Mouse (Mus musculus) inflammation-experienced regulatory T-cells, adult 6 months (primary cell): Measurements from ENCODE around the gene Dpy19l3. TPM values are rescaled to one million over a fixed set of nuclear protein-coding genes. Genes with fewer than 3 reads are reported as not detected.
A peak's percentile ranks its signal among the peaks of the same experiment; 100 is the strongest.

ENCODE experiments used
- ATAC-seq: one replicate; pipeline ENCODE4 v1.8.0; 2017
- polyA plus RNA-seq, 3 experiments: library from polyadenylated mRNA; unstranded; fragments of 100-300 nt; shearing (Covaris generic); gene quantifications; one replicate each; pipeline ENCODE4 v1.2.1; 2017

The Dpy19l3 gene
- 10 to 100 TPM; 32.9 to 50.5 (median 38.3) TPM for polyA plus RNA-seq

DNA sequence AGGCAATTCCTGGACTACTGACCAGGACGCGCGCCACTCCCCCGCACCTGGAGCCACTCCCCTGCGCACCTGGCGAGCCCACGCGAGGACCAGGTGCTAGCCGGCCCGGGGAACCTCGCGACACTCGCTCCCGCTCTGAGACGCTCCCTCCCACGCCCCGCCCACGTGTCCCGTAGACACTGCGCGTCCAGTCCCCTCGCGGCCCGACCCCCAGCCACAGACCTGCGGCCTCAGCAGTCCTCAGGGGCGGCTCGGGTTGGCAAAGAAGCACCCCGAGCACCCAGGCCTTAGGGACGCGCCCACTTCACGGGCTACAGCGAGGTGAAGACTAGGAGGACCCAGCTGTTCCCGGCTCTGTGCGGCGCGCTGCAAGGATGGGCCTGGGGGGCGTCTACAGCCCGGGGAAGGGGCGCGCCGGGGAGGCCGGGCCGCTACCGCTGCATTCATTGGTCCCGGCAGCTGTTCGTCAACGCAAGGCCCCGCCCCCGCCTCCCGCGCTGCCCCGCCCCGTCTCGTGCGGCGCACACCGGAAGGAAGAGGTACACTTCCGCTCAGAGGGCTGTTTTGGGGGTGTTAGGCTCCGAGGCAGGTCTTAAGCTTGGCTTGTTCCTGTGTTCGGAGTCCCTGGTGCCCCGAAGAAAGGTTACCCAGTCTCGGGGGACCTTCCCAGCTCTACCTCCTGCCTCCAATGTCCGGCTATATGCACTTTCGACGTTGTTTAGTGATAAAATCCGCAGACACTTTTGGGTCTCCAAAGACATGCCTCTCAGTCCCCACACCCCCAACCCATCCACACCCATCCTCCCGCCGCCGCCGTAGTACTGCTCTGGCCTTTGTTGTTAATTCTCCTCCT lies at the start of gene Dpy19l3:
Gene Dpy19l3, minus strand, starts transcription at position 422 of the 853 bp plus-strand sequence.
- peak; percentile 91 for ATAC-seq

DNA sequence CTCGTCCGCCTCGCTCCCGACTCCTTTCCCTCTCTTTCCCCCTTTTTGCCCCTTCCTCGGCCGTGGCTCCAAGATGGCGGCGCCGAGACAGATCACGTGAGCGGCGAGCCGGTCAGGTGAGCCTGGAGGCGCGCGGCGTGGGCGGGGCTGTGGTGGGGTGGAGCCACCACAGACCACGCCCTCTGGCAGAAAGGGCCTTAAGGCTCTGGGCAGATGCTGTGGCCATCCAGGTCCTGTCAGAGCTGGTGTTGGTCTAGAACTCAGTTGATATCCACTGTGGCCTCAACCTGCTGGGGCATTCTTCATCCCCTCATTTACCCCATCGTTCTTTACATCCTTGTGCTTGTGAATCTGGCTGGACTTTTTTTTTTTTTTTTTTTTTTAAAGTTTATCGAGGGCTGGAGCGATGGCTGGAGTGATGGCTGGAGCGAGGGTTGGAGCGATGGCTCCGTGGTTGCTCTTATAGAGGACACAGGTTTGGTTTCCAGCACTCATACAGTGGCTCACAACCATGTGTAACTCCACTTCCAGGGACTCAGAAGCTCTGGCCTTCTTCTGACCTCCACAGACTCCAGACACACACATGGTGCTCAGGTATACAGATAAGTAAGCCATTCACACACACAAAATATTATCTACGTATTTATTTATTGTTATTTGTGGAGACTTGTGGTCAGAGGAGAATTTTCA lies 48.8 kb upstream of the Dpy19l3 start, which contains the start of gene Zfp507:
Gene Zfp507, minus strand, starts transcription at position 98 of the 690 bp plus-strand sequence.
- peak; percentile 86 for ATAC-seq

DNA sequence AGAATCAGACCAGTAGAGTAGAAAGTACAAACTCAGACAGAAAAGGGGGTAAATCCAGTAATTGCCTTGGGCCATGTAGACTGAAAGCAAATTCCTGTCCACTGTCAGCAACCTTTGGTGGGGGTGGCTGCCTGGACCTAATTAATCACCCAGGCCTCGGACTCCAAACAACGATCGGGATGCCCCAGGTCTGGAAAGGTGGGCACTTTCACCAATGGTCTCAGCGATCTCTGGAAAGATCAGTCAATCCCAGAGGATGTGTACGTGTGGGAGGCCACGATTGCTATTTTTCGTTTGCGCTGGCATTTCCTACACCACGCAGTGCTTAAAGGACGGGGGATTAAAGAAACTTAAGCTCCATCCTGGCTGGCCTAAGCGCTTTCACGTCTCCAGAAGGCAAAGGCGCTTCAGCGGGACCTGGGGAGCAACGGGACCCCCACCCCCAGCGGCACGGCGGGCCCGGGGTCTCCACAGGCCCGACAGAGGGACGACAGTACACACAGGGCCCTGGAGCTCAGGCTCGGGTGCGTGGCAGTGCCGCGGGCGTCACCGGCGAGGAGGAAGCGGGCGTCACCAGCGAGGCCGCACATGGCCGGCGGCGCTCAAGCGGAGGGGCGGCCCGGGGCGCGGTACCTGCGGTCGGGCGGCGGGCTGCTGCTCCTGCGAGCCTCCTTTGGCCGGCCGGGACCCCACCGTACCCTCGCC lies 48.1 kb upstream of the Dpy19l3 start:
- ATAC-seq: peak; percentile 81

DNA sequence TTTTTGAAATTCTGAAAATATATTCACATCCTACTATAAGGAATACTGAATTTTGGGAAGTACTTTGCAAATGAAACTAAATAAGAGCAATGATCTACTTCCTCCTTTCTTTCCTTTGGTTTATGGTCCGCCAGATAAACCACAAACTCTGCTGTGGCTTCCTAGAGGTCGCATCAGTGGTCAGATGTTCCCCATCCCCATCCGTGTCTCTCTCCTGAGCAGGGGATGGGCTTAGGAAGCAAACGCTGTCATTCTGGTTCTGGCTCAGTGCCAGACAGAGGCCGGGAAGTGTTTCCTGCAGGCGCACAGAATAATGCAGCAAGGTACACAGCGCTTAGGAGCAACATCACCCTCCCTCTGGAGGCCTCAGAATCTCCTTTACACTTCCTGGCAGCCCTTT lies 41.9 kb upstream of the Dpy19l3 start:
- ATAC-seq: no peak

DNA sequence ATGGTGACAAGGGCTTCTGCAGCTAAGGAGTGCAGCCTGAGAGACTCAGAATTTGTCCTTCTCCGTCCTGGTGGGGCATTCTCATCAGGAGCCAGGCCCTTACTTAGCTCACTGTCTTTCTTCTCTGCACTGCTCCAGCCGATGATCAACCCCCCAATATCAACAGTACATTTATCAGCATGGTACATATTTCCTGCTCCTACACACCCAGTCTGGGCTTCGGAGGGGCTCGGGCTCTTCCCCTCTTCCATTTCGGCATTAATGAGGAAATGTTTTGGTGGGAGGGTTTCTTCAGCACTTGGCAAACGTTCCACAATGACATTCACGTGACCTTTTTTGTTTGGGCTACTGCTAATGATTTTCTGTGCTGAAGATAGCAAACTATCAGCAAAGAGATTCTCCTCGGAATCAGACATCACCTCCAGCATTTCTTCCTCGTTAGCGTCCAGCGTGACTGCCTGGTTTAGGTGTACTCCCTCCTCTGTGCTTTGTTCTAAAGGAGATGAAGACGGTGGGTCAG lies 40.0 kb upstream of the Dpy19l3 start:
- ATAC-seq: no peak

DNA sequence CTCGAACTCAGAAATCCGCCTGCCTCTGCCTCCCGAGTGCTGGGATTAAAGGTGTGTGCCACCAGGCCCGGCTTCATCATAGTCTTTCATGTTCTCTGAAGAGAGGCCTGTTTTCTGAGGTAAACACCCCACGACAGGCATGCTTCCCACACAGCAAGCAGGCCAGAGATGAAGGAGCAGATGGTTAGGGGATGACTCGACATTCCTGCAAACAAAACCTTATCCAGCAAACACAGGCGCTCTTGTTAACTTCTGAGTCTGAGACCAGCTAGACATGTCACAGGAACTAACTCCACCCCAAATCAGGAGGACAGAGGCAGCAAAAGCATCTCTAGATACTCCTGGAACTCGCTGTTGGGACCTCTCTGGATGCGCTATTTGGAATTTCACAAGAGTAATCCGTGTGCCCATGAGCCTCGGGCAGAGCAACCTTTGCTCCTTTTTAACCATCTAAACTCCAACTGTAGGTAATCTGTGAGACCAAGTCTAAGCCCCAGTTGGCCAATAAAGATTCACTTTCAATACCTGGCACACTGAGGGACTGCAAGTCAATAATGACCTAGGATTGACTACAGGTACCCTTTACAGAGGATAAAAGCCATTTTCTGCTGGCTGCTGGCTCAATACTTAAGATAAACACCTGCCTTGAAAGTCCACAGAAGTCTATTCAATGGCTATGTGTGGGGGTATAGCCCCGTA lies 38.0 kb upstream of the Dpy19l3 start:
- no peak for ATAC-seq

DNA sequence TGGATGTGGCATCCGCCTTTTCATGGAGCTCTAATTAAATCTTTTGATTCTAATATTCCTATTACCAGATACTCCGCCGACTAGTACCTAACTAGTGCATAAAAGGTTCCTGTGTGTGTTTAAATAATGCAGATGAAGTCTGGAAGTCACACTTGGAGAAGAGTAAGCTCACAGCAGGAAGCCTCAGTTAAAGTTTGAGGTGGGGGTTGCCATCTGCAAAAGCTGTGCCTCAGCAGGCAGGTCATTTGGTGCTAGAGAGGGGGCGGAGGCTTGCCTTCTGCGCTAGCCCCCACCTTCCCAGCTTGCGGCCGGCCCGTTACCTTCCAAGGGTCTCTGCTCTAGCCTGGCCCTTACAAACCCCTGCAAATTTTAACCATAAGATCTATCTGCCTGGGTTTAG lies 36.7 kb upstream of the Dpy19l3 start:
- ATAC-seq: no peak

DNA sequence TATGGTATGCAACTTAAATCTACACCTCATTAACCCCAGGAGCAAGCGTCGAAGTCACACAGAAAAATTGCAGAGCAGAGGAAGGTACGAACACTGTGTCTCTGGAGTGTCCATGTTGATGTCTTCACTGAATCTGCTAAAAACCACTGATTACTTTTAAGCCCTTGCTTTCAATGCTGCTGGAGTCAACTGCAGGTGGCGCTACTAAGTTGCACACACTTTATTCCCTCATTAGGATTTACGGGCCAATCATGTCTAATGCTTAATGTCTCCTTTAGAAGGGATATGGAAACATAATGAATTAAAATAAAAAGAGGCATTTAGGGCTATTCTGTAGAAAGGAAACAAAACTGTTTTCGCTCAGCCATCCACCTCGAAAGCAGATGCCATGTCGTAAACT lies 35.9 kb upstream of the Dpy19l3 start:
- no peak for ATAC-seq

DNA sequence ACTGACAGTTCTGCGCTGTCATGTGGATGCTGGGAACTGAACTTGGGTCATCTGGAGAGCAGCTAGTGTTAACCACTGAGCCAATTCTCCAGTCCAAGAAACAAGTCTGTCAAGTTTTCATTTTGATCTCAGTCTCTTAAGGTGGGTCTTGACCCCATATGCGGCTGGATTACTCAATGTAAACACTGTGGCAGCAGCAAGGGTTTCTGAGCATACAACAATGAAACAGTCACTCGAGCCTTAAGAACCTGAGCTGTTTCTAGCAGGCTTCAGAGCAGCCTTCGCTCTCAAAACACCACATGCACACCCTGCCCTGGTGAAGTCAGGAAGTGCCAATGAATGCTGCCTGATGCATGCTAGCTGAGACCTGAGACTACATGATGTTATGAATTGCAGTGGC lies 31.3 kb upstream of the Dpy19l3 start:
- no peak for ATAC-seq

DNA sequence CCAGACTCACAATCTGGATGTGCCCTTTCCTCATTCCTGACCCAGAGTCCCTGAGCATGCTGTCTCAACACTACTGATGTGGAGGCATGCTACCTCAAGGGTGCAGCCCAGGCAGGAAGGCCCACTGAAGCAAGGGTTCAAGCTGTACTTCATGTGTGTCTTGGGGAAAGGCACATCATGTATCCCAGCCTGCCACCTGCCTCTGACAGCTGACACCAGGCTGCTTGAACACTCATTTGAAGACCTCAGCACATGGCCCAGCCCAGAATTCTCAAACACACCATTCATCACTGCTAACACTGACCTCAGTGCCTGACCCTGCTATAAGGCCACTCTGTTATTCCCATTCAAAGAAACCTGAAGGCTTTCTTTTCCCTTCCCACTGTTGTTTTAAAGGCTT lies 28.0 kb upstream of the Dpy19l3 start:
- ATAC-seq: no peak

DNA sequence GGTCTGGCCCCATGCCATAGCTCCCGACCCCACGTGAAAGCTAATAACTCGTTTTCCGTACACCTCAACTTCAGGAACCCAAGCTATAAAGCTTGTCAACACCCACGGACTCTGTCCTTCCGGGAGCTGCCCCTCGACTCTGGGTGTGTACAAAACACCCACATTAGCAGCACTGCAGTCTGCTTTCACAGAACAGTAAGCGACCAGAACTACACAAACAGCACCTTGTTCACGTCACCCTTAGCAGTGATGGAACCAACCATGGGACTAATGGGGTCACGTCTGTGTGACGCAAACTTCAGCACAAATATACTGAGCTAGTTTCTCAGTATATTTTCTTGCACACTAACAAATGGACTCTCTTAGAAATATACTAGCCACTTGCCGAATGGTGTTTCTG lies 19.9 kb upstream of the Dpy19l3 start:
- peak; percentile 53 for ATAC-seq

DNA sequence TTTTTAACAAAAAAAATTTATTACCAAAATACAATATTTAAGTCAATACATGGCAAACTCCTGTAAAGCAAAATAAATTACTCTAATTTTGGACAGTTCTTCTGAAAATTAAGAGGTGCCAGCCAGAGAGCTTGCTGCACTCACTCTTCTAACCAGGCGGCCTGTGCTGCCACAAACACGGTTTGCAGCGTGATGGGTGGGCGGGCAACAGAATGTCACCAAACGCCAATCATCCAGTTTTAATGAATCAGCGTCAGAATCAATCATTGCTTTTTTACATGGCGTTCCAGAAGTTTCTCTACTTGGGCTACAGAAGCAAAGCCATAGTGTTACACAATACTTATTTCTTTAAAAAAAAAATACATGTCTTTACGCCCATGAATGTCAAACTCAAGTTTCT lies 18.1 kb upstream of the Dpy19l3 start:
- ATAC-seq: no peak

DNA sequence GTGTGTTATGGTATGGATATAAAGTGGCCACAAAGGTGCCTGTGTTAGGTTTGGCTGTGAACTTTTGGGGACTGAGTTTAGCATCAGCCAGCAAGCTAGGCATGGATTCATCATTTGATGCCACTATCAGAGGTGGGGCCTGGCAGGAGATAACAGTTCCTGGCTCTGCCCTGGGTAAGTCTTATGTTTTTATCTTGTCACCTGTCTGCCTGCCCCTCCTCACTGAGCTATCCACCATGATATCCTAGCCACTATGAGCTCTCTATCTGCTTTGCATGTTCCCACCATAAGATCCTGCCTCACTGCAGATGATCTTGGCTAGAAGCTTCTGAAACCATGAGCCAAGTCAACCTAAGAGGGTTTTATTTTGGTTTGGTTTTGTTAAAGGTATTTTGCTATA lies 16.9 kb upstream of the Dpy19l3 start:
- ATAC-seq: no peak

DNA sequence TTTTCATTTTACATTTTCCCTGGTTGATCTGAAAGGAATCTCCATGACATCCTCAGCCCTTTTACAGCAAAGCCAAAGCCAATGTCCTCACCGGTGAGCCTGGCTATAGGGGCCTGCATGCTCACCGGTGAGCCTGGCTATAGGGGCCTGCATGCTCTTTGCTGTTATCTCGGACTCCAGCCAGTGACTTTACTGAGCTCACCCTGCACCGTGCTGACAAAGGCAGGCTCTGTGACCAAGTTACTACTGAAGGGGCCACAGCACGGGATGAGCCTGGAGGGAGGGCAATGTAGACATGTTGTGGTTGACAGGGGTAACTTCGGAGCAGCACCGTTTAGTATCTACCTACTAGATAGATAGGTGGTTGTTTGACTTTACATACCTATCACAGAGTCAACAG lies 15.9 kb upstream of the Dpy19l3 start:
- ATAC-seq: no peak

DNA sequence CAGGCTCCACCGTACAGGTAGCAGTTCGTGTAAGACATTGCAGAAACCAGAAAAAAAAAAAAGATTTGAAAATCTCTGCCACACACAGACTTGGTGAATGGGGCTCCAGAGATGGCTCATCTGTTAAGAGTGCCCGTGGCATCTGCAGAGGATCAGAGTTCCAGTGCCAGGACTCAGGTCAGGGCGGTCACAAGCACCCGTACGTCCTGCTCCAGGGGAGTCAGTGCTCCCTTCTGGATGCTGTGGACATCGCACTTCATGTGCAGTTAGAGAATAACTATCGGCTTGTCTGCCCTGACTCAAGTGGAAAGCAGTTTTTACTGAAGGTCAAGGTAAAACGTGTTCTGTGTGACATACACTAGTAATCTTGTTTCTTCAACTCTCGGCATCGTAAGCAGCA lies 10.2 kb upstream of the Dpy19l3 start:
- no peak for ATAC-seq

DNA sequence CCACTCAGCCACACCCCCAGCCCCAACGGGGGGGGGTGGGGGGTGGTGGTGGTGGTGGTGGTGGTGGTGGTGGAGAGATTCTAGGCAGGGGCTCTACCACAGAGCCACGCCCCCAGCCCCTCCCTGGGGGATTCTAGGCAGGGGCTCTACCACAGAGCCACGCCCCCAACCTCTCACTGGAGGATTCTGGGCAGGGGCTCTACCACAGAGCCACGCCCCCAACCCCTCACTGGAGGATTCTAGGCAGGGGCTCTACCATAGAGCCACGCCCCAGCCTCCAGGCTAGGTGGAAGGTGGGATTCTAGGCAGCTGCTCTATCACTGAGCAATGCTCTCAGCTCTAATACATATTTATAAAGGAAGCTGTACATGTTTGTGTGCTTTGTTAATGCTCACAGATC lies 7.5 kb upstream of the Dpy19l3 start:
- no peak for ATAC-seq

DNA sequence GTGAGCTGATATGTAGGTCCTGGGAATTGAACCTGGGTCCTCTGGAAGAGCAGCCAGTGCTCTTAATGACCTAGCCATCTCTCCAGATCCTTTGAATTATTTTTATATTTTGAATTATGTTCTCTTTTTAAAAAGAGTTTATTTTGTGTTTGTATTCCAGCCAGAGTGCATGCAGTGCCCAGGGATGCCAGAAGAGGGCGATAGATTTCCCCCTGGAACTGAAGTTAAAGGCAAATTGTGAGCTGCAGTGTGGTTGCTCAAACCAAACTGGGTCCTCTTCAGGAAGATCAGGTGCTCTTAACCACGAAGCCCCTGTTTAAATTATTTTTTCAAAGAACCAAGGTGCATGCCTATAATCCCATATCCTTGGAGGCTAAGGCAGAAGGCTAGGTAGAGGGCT lies 5.3 kb upstream of the Dpy19l3 start:
- ATAC-seq: no peak

DNA sequence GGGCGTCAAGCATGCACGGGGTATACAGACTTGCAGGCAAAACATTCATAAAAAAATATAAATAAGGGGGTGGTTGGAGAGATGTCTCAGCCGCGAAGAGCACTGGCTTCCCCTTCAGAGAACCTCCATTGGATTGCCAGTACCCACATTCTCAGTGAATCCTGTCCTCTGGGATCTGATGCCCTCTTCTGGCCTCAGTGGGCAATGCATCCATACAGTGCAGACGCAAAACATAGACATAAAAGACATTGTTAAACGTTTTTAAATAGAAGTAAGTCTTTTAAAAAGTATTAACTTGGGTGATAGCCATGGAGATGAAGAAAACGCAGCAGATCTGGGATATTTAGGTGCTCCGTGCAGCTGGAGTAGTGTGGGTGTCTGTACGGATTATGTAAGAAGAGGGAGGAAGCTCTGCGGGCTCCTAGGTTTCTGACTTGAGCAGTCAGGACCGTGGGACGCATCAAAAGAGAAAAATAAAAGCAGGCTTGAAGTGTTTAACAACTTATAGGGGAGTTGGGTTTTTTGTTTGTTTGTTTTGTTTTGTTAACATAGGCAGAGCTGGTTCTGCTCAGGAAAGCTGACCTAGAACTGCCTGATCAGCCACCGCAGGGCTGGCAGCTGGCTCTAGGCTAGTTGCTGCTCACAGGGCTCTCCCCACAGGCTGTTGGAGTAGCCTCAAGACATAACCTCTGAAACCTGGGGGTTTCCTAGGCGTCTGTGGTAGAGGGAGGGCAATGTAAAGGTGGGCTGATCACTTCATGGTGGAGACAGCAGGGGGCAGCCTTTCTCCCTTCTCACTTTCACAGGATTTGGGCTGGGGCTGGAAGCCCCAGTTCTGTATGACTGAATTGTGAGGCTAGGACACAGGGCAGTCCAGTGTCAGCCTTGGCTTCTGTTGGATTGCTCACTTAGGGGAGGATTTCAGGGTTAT lies 2.5 kb upstream of the Dpy19l3 start:
- ATAC-seq: peak; percentile 19

DNA sequence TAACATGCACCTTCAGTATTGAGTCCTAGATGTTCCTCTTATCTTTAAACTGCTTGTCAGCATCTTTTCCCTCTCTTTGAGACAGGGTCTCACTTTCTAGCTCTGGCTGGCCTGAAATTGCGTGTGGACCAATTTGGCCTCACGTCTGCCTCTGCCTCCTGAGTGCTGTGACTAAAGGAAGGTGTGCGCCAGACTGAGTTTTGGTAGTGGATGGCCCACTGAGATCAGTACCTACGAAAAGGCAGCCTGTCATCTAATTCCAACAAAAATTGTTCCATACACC lies 573 bp upstream of the Dpy19l3 start:
- ATAC-seq: no peak

DNA sequence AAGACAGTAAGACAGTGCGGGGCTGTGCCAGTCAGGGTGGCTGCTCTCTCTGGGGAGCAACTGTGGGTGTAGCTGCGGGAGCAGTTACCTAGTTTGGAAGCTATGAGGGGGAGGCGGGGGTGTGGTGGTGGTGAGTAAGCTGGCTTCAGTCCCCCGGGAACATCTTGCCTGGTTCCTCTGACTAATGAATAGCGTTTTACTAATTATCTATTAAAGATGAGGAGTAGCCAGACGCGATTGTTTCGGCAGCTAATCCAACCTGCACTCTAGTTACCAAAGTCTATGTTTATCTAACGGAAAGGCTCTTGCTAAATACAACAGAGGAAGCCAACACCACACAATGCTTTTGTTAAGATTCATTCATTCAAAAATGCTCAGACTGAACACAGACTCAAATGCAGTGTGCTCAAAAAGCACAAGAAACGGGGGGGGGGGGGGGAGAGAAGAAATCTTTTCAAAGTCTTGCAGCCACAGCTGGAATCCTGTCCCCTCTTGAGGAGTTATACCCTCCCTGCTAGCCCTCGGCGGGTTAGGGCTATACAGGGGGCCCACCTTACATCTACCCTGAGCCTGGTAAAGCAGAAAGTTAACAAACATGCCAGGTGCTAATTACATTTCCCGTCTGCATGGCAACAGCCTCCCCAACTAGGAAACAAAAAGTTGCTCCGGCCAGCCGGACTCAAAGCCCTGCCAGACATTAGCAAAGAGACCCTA lies 778 bp downstream of the Dpy19l3 start:
- peak; percentile 8 for ATAC-seq

DNA sequence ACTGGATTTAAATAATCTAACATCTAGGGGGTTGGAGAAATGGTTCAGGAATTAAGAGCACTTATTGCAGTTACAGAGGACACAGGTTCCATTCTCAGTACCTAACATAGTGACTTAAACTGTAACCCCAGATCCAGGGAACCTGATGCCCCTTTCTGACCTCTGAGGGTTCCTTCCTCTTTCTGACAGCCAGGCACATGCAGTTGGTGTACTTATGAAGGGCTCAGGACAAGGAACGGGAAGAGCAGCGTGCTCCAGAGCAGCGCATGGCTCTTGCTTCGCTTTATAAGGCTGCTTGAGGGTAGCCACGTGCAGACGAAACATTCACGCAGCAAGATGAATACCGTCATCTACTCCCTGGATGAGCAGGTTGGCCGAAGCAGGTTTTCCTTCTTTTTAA lies 3.4 kb downstream of the Dpy19l3 start:
- no peak for ATAC-seq
